Comparison of ENCODE assay signal across 19 mouse cellular contexts in genomic region chr3:152842648-152843047, GRCm38 (mm10).
DNase-seq lines count a peak whose midpoint lies in the region; ATAC-seq and TF ChIP-seq lines count a peak whose summit lies in the region.
"Had no signal": no experiment of that assay in that cellular context is flagged by ENCODE, and none has a peak within 500 bp of the region (broad histone marks: within the 10 kb centered on the region; RNA-seq: fewer than 3 reads in every experiment).

No protein-coding gene starts in this region.

- no peak for TF ChIP-seq CTCF in forebrain, postnatal 0 days (IDR thresholded peaks at IDR 0.05; ENCODE audit: low read depth)
- no peak for TF ChIP-seq CTCF in layer of hippocampus, adult 2 months (conservative IDR thresholded peaks at IDR 0.05)

- no peaks in the 10 kb centered on the region for H3K36me3 ChIP-seq in forebrain, embryonic 15.5 days
- no peaks in the 10 kb centered on the region for H3K36me3 ChIP-seq in forebrain, embryonic 11.5 days (ENCODE audit: control insufficient read depth, insufficient read depth, low read length)
- peaks cover 8% of the 10 kb centered on the region; the same call in 1 of the 2 replicates for H3K36me3 ChIP-seq in forebrain, postnatal 0 days (ENCODE audit: insufficient read depth)
- H3K36me3 ChIP-seq in forebrain, embryonic 10.5 days (replicated peaks), result no peaks in the 10 kb centered on the region
- H3K36me3 ChIP-seq: embryonic facial prominence, embryonic 13.5 days; embryonic facial prominence, embryonic 15.5 days had no signal

- H3K4me3 ChIP-seq in forebrain, embryonic 15.5 days, result no peak overlapping the region
- H3K4me3 ChIP-seq in forebrain, embryonic 11.5 days (ENCODE audit: low read depth, low read length), result no peak overlapping the region
- H3K4me3 ChIP-seq in forebrain, postnatal 0 days (ENCODE audit: low read depth, low read length), result no peak overlapping the region
- H3K4me3 ChIP-seq in forebrain, embryonic 10.5 days, result no peak overlapping the region
- no peak overlapping the region for H3K4me3 ChIP-seq in layer of hippocampus, adult 2 months
- H3K4me3 ChIP-seq: embryonic facial prominence, embryonic 13.5 days; embryonic facial prominence, embryonic 15.5 days; erythroblast, embryonic 14.5 days had no signal

- no peak overlapping the region for H3K4me2 ChIP-seq in forebrain, embryonic 15.5 days (replicated peaks)
- H3K4me2 ChIP-seq in forebrain, embryonic 11.5 days (ENCODE audit: low read depth, low read length, severe bottlenecking), result no peak overlapping the region
- H3K4me2 ChIP-seq in forebrain, postnatal 0 days (ENCODE audit: low read depth), result no peak overlapping the region
- H3K4me2 ChIP-seq: embryonic facial prominence, embryonic 13.5 days; embryonic facial prominence, embryonic 15.5 days had no signal

- ATAC-seq in forebrain, embryonic 15.5 days (replicated peaks), result no peak
- no peak for ATAC-seq in forebrain, embryonic 11.5 days (replicated peaks; ENCODE audit: low FRiP score)
- ATAC-seq in forebrain, postnatal 0 days, result peak; percentile 67; the same call in 1 of the 2 replicates

- H3K27me3 ChIP-seq in forebrain, embryonic 15.5 days, result no peaks in the 10 kb centered on the region
- H3K27me3 ChIP-seq in forebrain, embryonic 11.5 days (ENCODE audit: control insufficient read depth, insufficient read depth, low read length), result no peaks in the 10 kb centered on the region
- no peaks in the 10 kb centered on the region for H3K27me3 ChIP-seq in forebrain, postnatal 0 days (ENCODE audit: insufficient read depth, low read length)
- no peaks in the 10 kb centered on the region for H3K27me3 ChIP-seq in forebrain, embryonic 10.5 days (ENCODE audit: poor library complexity, severe bottlenecking)
- H3K27me3 ChIP-seq: embryonic facial prominence, embryonic 13.5 days; embryonic facial prominence, embryonic 15.5 days had no signal

- WGBS in forebrain, embryonic 15.5 days, result 43% methylated on average over 3 of the region's 3 CpGs
- WGBS in forebrain, embryonic 11.5 days, result 82% methylated on average over 3 of the region's 3 CpGs
- 43% methylated on average over 3 of the region's 3 CpGs for WGBS in forebrain, postnatal 0 days
- 86% methylated on average over 3 of the region's 3 CpGs for WGBS in forebrain, embryonic 10.5 days

- peaks cover 10% of the 10 kb centered on the region for H3K4me1 ChIP-seq in forebrain, embryonic 15.5 days
- no peaks in the 10 kb centered on the region for H3K4me1 ChIP-seq in forebrain, embryonic 11.5 days (replicated peaks; ENCODE audit: control insufficient read depth, insufficient read depth, low read length)
- no peaks in the 10 kb centered on the region for H3K4me1 ChIP-seq in forebrain, postnatal 0 days (ENCODE audit: insufficient read depth)
- peaks cover 4% of the 10 kb centered on the region; the same call in 1 of the 2 replicates for H3K4me1 ChIP-seq in forebrain, embryonic 10.5 days

- H3K9me3 ChIP-seq in forebrain, embryonic 15.5 days, result no peaks in the 10 kb centered on the region
- H3K9me3 ChIP-seq in forebrain, embryonic 11.5 days (ENCODE audit: control insufficient read depth, low read length), result no peaks in the 10 kb centered on the region
- no peaks in the 10 kb centered on the region for H3K9me3 ChIP-seq in forebrain, postnatal 0 days (ENCODE audit: low read length)
- H3K9me3 ChIP-seq in forebrain, embryonic 10.5 days, result no peaks in the 10 kb centered on the region
- H3K9me3 ChIP-seq: embryonic facial prominence, embryonic 13.5 days; embryonic facial prominence, embryonic 15.5 days had no signal

- H3K9ac ChIP-seq in forebrain, embryonic 15.5 days (replicated peaks), result no peak overlapping the region
- no peak overlapping the region for H3K9ac ChIP-seq in forebrain, embryonic 11.5 days (ENCODE audit: low read length)
- H3K9ac ChIP-seq in forebrain, postnatal 0 days, result no peak overlapping the region
- H3K9ac ChIP-seq: embryonic facial prominence, embryonic 13.5 days; embryonic facial prominence, embryonic 15.5 days had no signal

- DNase-seq in forebrain, embryonic 11.5 days (ENCODE audit: low spot score), result no peak
- DNase-seq in forebrain, postnatal 0 days, result no peak
- DNase-seq in forebrain, embryonic 10.5 days (ENCODE audit: extremely low spot score, low spot score), result no peak
- DNase-seq in layer of hippocampus, adult 2 months (ENCODE audit: low spot score in 2 of 2), result no peak
- no peak for DNase-seq in layer of hippocampus, adult 8-10 months (ENCODE audit: low spot score in 2 of 2)
- no peak for DNase-seq in cerebellum, postnatal 10 days
- DNase-seq: adrenal gland, adult 2 months; adrenal gland, postnatal 10 days; adrenal gland, postnatal 25 days; cerebellum, adult 11-12 months; cerebellum, adult 2 months; cerebellum, adult 9-10 months; cerebellum, postnatal 14 days; cerebellum, postnatal 36 days; embryo, embryonic 11 days had no signal

- 0 out of 2 replicates have a peak overlapping the region, but pooled peaks have one; percentile 31 for H3K27ac ChIP-seq in forebrain, embryonic 15.5 days (replicated peaks)
- no peak overlapping the region for H3K27ac ChIP-seq in forebrain, embryonic 11.5 days (ENCODE audit: low read depth, low read length)
- no peak overlapping the region for H3K27ac ChIP-seq in forebrain, postnatal 0 days (ENCODE audit: low read depth, low read length)
- no peak overlapping the region for H3K27ac ChIP-seq in forebrain, embryonic 10.5 days
- peak overlapping the region; percentile 65; the same call in 1 of the 2 replicates for H3K27ac ChIP-seq in layer of hippocampus, adult 2 months
- H3K27ac ChIP-seq: embryonic facial prominence, embryonic 13.5 days; embryonic facial prominence, embryonic 15.5 days had no signal

Comparison
In these comparisons a context has a peak if more than half of its experiments do, and no peak if none do; other contexts are left out.
1. H3K27ac ChIP-seq: peak in forebrain, embryonic 15.5 days (single experiment) and layer of hippocampus, adult 2 months (single experiment); none in forebrain, embryonic 11.5 days (single experiment), forebrain, postnatal 0 days (single experiment) and forebrain, embryonic 10.5 days (single experiment).